Mouse (Mus musculus) brain, adult 2 months (tissue): ENCODE data around the gene Gucy2d.
A peak's percentile ranks its signal among the peaks of the same experiment; 100 is the strongest.

ENCODE experiments used
- DNase-seq: peaks from one replicate; pipeline ENCODE4 v3.0.0; 2011; ENCODE audit warnings: low read depth, low spot score

Gucy2d gene

GRCm38 (mm10) chr7:98439956-98440466, at the start of gene Gucy2d:
Gucy2d (plus strand) TSS chr7:98440416.
- no peak for DNase-seq

GRCm38 (mm10) chr7:98390486-98390885, 49.7 kb upstream of the Gucy2d start:
- peak; percentile 16 for DNase-seq

- peak; percentile 59 for DNase-seq
These were observed 48.8 kb upstream of the Gucy2d start for GRCm38 (mm10) chr7:98391351-98391936.

- DNase-seq: no peak
These were observed 47.6 kb upstream of the Gucy2d start for GRCm38 (mm10) chr7:98392466-98393201.

- DNase-seq: peak; percentile 88
These were observed 37.3 kb upstream of the Gucy2d start for GRCm38 (mm10) chr7:98402582-98403574.

GRCm38 (mm10) chr7:98403996-98404395, 36.2 kb upstream of the Gucy2d start:
- peak; percentile 93 for DNase-seq

- DNase-seq: no peak
These were observed 32.6 kb upstream of the Gucy2d start for GRCm38 (mm10) chr7:98407615-98408014.

- no peak for DNase-seq
These were observed 27.1 kb upstream of the Gucy2d start for GRCm38 (mm10) chr7:98413115-98413514.

- no peak for DNase-seq
These were observed 24.7 kb upstream of the Gucy2d start for GRCm38 (mm10) chr7:98415550-98415949.

- no peak for DNase-seq
These were observed 24.2 kb upstream of the Gucy2d start for GRCm38 (mm10) chr7:98416020-98416419.

GRCm38 (mm10) chr7:98418031-98418805, 22.0 kb upstream of the Gucy2d start:
- peak; percentile 88 for DNase-seq

GRCm38 (mm10) chr7:98419366-98419765, 20.9 kb upstream of the Gucy2d start:
- no peak for DNase-seq

- no peak for DNase-seq
These were observed 16.7 kb upstream of the Gucy2d start for GRCm38 (mm10) chr7:98423546-98423945.

GRCm38 (mm10) chr7:98424396-98424795, 15.8 kb upstream of the Gucy2d start:
- DNase-seq: no peak

GRCm38 (mm10) chr7:98425551-98425950, 14.7 kb upstream of the Gucy2d start:
- no peak for DNase-seq

GRCm38 (mm10) chr7:98426641-98427040, 13.6 kb upstream of the Gucy2d start:
- peak; percentile 27 for DNase-seq

GRCm38 (mm10) chr7:98427115-98427835, 12.9 kb upstream of the Gucy2d start:
- DNase-seq: peak; percentile 10

- DNase-seq: no peak
These were observed 10.6 kb upstream of the Gucy2d start for GRCm38 (mm10) chr7:98429579-98429978.

- peak; percentile 78 for DNase-seq
These were observed 9.4 kb upstream of the Gucy2d start for GRCm38 (mm10) chr7:98430785-98431184.

- DNase-seq: peak; percentile 39
These were observed 2.6 kb upstream of the Gucy2d start for GRCm38 (mm10) chr7:98437629-98438028.
